Mouse (Mus musculus) left cerebral cortex, postnatal 25 days (tissue): ENCODE results near the gene Zfp763. TPM values are rescaled to one million over a fixed set of nuclear protein-coding genes. Genes with fewer than 3 reads are reported as not detected.
A peak's percentile ranks its signal among the peaks of the same experiment; 100 is the strongest.
"Not testable (repeated sequence)": the region's sequence is repeated elsewhere in the genome, so short reads cannot be mapped to it uniquely, and the experiment has no call there.

Experiments
- DNase-seq, 2 experiments: peaks; one replicate each; pipeline ENCODE4 v3.0.0; 2022; ENCODE audit warnings: low spot score in 2 of 2, mixed read lengths in 1 of 2
- intact Hi-C: fragments of 180-260 bp; cut with DNase I; formaldehyde crosslinking; loops from one replicate; pipeline ENCODE4 v1.15.1; 2025
- total RNA-seq, 2 experiments: library from RNA; stranded (reverse); gene quantifications; 2 replicates each; pipeline ENCODE4 v1.2.3; 2021

Zfp763 gene
- total RNA-seq: 10 to 100 TPM; 19.0 to 24.6 TPM

GRCm38 (mm10) chr17:33032900-33033891 is at the start of gene Zfp763:
TSS of gene Zfp763 (minus strand) at chr17:33033402.
- intact Hi-C loops: loop anchor here (2.0 kb wide), 1 partner anchor 60 kb away; no protein-coding TSS in a partner anchor
- peak; percentile 87 to 90 for DNase-seq

GRCm38 (mm10) chr17:33067958-33068357 is 34.8 kb upstream of the Zfp763 start, which contains the start of gene 4921501E09Rik:
TSS of gene 4921501E09Rik (minus strand) at chr17:33068058.
- intact Hi-C loops: no loop called here
- DNase-seq: no peak

- intact Hi-C loops: no loop called here
- no peak for DNase-seq
Observed at GRCm38 (mm10) chr17:33063001-33063400, 29.8 kb upstream of the Zfp763 start.

GRCm38 (mm10) chr17:33058791-33059190 is 25.6 kb upstream of the Zfp763 start:
- DNase-seq: no peak
- intact Hi-C loops: no loop called here

GRCm38 (mm10) chr17:33032376-33032775 is 826 bp downstream of the Zfp763 start:
- intact Hi-C loops: loop anchor here (2.0 kb wide), 1 partner anchor 60 kb away; no protein-coding TSS in a partner anchor
- DNase-seq: no peak

GRCm38 (mm10) chr17:33020434-33020833 is 12.8 kb downstream of the Zfp763 start:
- DNase-seq, intact Hi-C loops: not testable (repeated sequence)

- no peak for DNase-seq
- intact Hi-C loops: no loop called here
Observed at GRCm38 (mm10) chr17:33008337-33008736, 24.9 kb downstream of the Zfp763 start.

GRCm38 (mm10) chr17:32998492-32998891 is 34.7 kb downstream of the Zfp763 start:
- intact Hi-C loops: no loop called here
- DNase-seq: no peak

- intact Hi-C loops: loop anchor here (5.0 kb wide), 1 partner anchor 94 kb away; the partner anchor contains the start of gene Zfp563
- DNase-seq: peak; percentile 92 to 95
Observed at GRCm38 (mm10) chr17:32992699-32993474, 40.3 kb downstream of the Zfp763 start, which contains the start of gene Zfp952. TSS of gene Zfp952 (plus strand) at chr17:32993129.

GRCm38 (mm10) chr17:32991965-32992698 is 41.1 kb downstream of the Zfp763 start:
- intact Hi-C loops: loop anchor here (5.0 kb wide), 1 partner anchor 95 kb away; the partner anchor contains the start of gene Zfp563
- peak in 1 of 2 experiments; percentile 11 for DNase-seq

GRCm38 (mm10) chr17:32986301-32986700 is 46.9 kb downstream of the Zfp763 start:
- intact Hi-C loops: no loop called here
- no peak for DNase-seq

GRCm38 (mm10) chr17:32981361-32981760 is 51.8 kb downstream of the Zfp763 start:
- intact Hi-C loops: no loop called here

More at GRCm38 (mm10) chr17:32981361-32981760, 51.8 kb downstream of the Zfp763 start:
- DNase-seq: no peak

Other genes starting within 250 kb of the Zfp763 start
- 10 to 100 TPM; 84.8 to 93.7 TPM for gene Zfp871, start 245.1 kb downstream of the Zfp763 start, total RNA-seq
- 1 to 10 TPM; 6.1 to 7.5 TPM for gene Zfp811, start 223.5 kb downstream of the Zfp763 start, total RNA-seq
- gene Zfp799, start 203.1 kb downstream of the Zfp763 start, total RNA-seq: 10 to 100 TPM; 27.0 to 32.1 TPM
- 1 to 10 TPM; 7.9 to 9.2 TPM for gene Zfp870, start 141.8 kb downstream of the Zfp763 start, total RNA-seq
- 1 to 10 TPM; 6.0 to 6.6 TPM for gene Cyp4f14, start 116.1 kb downstream of the Zfp763 start, total RNA-seq
- gene Cyp4f13, start 86.0 kb downstream of the Zfp763 start, total RNA-seq: 10 to 100 TPM; 14.8 to 20.8 TPM
- gene Zfp472, start 67.6 kb downstream of the Zfp763 start, total RNA-seq: 1 to 10 TPM; 4.9 to 6.3 TPM
- 10 to 100 TPM; 16.1 to 18.0 TPM for gene Zfp952, start 40.3 kb downstream of the Zfp763 start, total RNA-seq
- not detected for gene 4921501E09Rik, start 34.7 kb upstream of the Zfp763 start, total RNA-seq
- gene Zfp563, start 55.9 kb upstream of the Zfp763 start, total RNA-seq: 10 to 100 TPM; 17.5 to 19.5 TPM
- 1 to 10 TPM; 2.8 to 3.0 TPM for gene Morc2b, start 106.3 kb upstream of the Zfp763 start, total RNA-seq
- not detected for gene Olfr55, start 135.0 kb upstream of the Zfp763 start, total RNA-seq
- not detected for gene Olfr239, start 157.9 kb upstream of the Zfp763 start, total RNA-seq
- gene Olfr1564, start 188.3 kb upstream of the Zfp763 start, total RNA-seq: 1 to 10 TPM; 1.0 to 1.3 TPM
- 10 to 100 TPM; 13.5 to 14.3 TPM for gene Zfp955a, start 221.7 kb upstream of the Zfp763 start, total RNA-seq
- gene Olfr63, start 231.3 kb upstream of the Zfp763 start, total RNA-seq: not detected